Mouse (Mus musculus) forelimb bud, embryonic 11.5 days (tissue): ENCODE measurements around the gene Fgfrl1.
A peak's percentile ranks its signal among the peaks of the same experiment; 100 is the strongest.

ENCODE experiments used
- DNase-seq: peaks from one replicate; pipeline ENCODE4 v3.0.0-alpha.2; 2012; ENCODE audit warnings: low read depth, low spot score

The Fgfrl1 gene

GRCm38 (mm10) chr5:108700346-108700745 is 8.2 kb downstream of the Fgfrl1 start:
- peak; percentile 65 for DNase-seq

GRCm38 (mm10) chr5:108701341-108702021 is 9.3 kb downstream of the Fgfrl1 start:
- DNase-seq = no peak

GRCm38 (mm10) chr5:108703754-108704626 is 11.8 kb downstream of the Fgfrl1 start:
- DNase-seq = no peak

GRCm38 (mm10) chr5:108707758-108708157 is 15.6 kb downstream of the Fgfrl1 start:
- no peak for DNase-seq

GRCm38 (mm10) chr5:108708419-108708818 is 16.2 kb downstream of the Fgfrl1 start:
- no peak for DNase-seq

GRCm38 (mm10) chr5:108708981-108709731 is 17.0 kb downstream of the Fgfrl1 start:
- no peak for DNase-seq

GRCm38 (mm10) chr5:108711968-108712367 is 19.8 kb downstream of the Fgfrl1 start:
- DNase-seq = no peak

- DNase-seq = no peak
Measured at GRCm38 (mm10) chr5:108713096-108713495, 20.9 kb downstream of the Fgfrl1 start.

GRCm38 (mm10) chr5:108713691-108714090 is 21.5 kb downstream of the Fgfrl1 start:
- DNase-seq = no peak

GRCm38 (mm10) chr5:108714149-108714548 is 22.0 kb downstream of the Fgfrl1 start:
- peak; percentile 28 for DNase-seq

- DNase-seq = no peak
Measured at GRCm38 (mm10) chr5:108715974-108716373, 23.8 kb downstream of the Fgfrl1 start.

- DNase-seq = no peak
Measured at GRCm38 (mm10) chr5:108718051-108718450, 25.9 kb downstream of the Fgfrl1 start.

- DNase-seq = no peak
Measured at GRCm38 (mm10) chr5:108719761-108720160, 27.6 kb downstream of the Fgfrl1 start.

GRCm38 (mm10) chr5:108724006-108724405 is 31.8 kb downstream of the Fgfrl1 start:
- DNase-seq = no peak

GRCm38 (mm10) chr5:108726557-108727248 is 34.5 kb downstream of the Fgfrl1 start:
- peak; percentile 68 for DNase-seq

- DNase-seq = no peak
Measured at GRCm38 (mm10) chr5:108727425-108727824, 35.2 kb downstream of the Fgfrl1 start.

- DNase-seq = no peak
Measured at GRCm38 (mm10) chr5:108741844-108742243, 49.7 kb downstream of the Fgfrl1 start.

GRCm38 (mm10) chr5:108742596-108742995 is 50.4 kb downstream of the Fgfrl1 start:
- no peak for DNase-seq

GRCm38 (mm10) chr5:108743856-108744255 is 51.7 kb downstream of the Fgfrl1 start:
- DNase-seq = peak; percentile 25

GRCm38 (mm10) chr5:108744629-108745028 is 52.4 kb downstream of the Fgfrl1 start:
- DNase-seq = no peak
